Mouse (Mus musculus) ES-Bruce4 (cell line): ENCODE data around the gene Mob1a.

Experiments used
- CTCF ChIP-seq: IDR thresholded peaks from one replicate; pipeline ENCODE4 v1.8.1; 2011; ENCODE audit warnings: low read depth, low read length
- EP300 ChIP-seq: IDR thresholded peaks from 2 replicates; pipeline ENCODE4 v1.6.1; 2011; ENCODE audit warnings: low read depth, low read length; ENCODE audit not compliant: insufficient read depth
- POLR2A ChIP-seq: IDR thresholded peaks from one replicate; pipeline ENCODE4 v1.8.1; 2011; ENCODE audit warnings: low read length; ENCODE audit not compliant: insufficient read depth

DNA sequence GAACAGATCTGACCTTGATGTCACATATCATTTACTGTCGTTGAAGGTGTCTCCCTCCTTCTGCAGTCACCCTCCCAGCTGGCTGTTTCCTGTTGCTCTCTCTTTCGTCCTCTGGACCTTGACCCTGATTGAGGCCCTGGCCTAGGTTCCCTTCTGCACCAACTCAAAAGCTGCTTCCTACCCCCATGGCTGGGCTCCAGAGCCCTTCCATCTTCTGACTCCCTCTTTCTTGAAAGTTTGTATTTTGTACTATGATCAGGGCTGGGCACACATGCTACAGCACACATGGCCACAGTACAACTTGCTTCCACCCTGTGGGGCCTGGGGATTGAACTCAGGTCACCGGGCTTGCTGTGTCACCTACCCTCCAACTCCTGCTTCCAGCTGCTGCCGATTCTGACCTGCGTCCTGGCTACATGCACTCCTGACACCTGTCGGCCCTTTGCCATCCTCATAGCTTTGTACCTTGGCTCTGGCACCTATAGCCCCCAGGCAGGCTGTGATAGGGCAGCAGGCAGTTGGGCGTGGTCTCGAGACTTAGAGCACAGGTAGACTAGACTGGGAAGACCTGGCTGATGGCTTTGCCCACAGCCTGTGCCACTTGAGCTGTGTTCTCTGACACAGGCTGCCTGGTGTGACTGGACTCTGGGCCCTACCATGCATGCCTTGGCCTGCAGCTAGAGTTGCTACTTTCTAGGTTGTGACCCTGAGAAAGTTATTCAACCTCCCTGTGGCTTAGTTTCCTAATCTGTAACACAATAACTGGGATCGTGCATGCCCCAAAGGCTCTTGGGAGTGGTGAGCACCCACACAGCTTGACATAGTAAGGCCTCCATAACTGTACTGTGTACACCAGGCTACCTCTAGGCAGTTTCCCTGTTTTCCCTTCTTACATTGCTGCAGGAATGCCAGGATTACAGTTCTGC, 29.3 kb downstream of the Mob1a start:
- TF ChIP-seq CTCF (no peak), EP300 (no peak), POLR2A (no peak)
